Mouse (Mus musculus) CD4-positive, CD25-positive, alpha-beta regulatory T cell, adult 2 months (primary cell): ENCODE results near the gene Alox12.

Experiments
- DNase-seq: peaks from one replicate; pipeline ENCODE4 v3.0.0-alpha.2; 2012; ENCODE audit warnings: low read depth, low spot score

The Alox12 gene

GRCm38 (mm10) chr11:70239541-70240279 lies 15.4 kb downstream of the Alox12 start, which contains the start of the genes Gm21988 and Rnasek:
Gene Gm21988, minus strand, starts transcription at chr11:70239830.
Gene Rnasek, minus strand, starts transcription at chr11:70239842.
- DNase-seq, result peak; percentile 88

DNA sequence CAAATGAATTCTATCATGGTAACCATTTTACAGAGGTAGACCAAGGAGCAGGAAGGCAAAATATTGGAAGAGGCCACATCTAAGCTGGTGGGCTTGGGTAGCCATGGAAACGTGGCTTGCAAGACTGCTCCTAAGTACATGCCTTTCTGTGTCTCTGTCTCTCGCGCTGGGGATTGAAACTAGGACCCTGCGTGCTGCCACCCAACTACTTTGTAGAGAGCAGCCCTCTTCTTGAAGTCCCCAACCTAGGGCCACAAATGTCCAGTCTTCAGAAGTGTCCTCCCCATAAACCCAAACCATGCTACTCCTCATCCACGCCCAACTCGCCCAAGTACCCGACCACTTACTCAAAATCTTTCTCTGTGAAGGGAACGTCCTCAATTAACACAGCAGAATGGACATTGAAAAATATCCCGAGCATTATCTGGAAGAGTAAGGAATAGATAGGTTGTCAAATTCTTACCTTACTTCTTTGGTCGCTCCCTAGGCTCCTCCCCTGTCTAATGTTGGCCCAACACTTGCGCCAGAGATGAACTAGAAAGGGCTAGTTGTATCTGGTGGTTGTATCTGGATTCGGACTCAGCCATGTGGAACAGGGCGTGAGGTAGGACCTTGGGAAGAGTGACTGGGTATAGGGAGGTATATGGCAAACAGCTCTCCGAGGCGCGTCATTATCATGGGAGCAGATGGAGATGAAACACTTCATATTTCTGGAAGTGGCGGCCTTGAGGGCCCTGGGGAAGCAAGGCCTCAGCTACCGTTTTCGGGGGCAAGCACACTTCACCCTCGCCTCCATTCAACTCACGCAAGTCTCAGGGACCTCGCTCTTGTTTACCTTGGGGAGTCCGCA lies 16.3 kb downstream of the Alox12 start:
- DNase-seq, result no peak

DNA sequence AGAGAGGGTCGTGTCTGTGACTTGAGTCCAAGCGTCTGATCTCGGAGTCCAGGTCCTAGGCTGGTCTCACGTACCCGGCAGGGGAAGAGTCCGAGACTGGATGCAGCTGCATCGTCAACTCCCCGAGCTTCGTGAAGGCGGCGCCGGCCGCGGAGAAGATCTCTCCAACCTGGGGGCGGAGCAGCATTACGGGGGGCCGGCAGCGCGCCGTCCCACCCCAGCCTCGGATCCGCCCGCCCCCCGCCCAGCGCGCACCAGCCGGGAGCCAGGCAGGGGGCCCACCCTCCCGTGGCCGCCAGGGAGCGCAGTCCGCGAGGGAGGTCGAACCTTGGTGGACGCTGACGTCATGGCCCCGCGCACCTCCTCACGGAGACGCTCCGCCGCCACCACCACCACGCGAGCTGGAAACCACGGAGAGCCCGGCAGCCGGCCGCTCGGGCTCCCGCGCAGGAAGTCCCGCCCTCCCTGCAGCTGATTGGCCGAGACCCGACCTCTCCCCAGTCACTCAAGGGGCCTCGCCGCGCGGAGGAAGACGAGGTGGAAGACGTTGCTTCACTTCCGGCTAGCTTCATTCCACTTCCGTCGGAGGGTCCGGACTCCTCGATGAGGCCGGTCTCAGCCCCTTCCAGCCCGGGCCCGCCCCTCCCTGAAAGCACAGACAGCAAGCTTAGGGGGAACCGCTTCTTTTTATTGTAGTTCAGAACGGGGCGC lies 17.5 kb downstream of the Alox12 start, which contains the start of gene 0610010K14Rik:
Gene 0610010K14Rik, minus strand, starts transcription at position 458 of the 711 bp plus-strand sequence.
- DNase-seq, result peak; percentile 97

GRCm38 (mm10) chr11:70236717-70237116 lies 18.4 kb downstream of the Alox12 start:
- DNase-seq, result no peak

DNA sequence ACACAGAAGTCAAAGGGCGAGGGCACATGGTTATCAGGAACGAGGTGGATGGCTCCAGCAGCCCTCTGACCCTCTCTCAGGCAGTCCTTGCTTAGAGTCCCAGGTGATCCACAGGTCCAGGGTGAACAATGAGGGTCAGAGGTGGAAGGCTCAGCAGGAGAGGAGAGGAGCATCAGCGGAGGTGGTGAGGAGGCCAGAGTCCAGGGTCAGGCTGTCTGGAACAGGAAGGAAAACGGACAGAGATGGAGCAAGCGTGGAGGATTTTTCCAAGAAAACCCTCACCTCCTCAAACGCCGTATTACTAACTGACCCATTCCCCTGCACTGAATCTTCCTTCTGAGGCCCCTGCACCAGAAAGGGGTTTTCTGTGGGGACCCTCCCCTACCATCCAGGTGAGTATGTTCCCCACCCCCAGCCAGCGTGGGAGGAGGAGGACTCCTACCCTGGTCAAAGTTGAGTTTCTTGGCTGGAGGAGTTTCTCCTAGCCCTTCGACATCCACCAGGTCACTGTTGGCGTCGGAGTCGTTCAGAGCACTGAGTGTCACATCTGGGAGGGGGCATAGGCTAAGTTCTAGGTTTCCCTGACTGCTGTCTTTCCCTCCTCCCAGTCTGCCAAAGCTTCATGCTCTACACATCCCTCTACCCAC lies 19.8 kb downstream of the Alox12 start:
- no peak for DNase-seq

DNA sequence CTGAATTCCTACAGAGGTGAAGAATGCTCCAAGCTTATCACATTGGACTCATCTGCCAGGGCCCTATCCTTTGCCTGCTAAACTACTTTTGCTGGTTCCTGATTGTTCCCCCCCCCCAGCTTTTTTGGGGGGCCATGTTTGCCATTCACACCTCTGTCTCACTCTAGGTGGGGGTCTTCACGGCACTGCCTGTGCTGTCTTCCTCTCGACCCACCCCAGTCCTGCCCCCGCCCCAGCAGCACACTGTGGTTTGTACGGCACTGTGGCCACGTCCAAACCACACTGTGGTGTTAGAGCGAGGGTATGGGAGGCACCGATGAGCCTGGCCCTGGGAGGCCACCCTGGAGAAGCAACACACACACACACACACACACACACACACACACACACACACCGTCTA lies 20.7 kb downstream of the Alox12 start:
- no peak for DNase-seq

DNA sequence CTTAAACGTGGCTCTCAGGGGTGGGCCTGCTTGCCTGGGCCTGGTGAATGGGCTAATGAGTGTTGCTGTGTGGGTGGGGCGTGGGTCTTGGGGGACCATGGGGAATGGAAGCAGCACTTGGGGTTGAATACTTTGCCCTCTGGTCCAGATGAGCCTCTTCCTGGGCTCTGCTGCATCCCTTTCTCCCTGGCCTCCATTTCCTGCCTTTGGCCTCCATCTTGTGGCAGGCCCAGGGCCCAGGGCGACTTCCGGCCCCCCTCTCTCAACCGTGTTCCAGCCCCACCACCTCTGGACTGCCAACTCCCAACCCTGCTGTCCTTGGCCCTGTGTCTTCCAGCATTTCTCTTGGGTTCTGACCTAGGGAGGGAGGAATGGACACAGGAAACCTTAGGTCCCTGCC lies 21.1 kb downstream of the Alox12 start:
- no peak for DNase-seq

DNA sequence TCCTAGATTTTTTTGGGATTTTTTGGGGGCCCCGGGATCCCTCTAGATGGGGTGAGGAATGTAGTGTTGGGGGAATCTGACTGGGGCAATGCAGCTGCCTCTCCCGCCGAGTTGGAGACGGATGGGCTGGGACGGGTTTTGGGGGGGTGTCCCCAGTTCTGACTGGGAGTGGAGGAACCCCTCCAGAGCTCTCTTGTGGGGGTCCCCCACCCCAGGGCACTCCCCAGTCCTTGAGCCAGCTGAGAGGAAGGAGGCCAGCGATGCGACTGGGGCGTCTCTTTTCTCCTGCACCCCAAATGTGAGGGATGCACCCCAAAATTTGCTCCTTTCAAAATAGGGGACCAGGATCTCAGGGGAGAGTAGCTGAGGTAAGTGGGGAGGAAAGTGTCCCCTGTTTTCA lies 22.1 kb downstream of the Alox12 start:
- no peak for DNase-seq

- no peak for DNase-seq
Measured at GRCm38 (mm10) chr11:70232546-70232945, 22.6 kb downstream of the Alox12 start.

- DNase-seq, result peak; percentile 92
Measured at GRCm38 (mm10) chr11:70230239-70230727, 24.9 kb downstream of the Alox12 start.

DNA sequence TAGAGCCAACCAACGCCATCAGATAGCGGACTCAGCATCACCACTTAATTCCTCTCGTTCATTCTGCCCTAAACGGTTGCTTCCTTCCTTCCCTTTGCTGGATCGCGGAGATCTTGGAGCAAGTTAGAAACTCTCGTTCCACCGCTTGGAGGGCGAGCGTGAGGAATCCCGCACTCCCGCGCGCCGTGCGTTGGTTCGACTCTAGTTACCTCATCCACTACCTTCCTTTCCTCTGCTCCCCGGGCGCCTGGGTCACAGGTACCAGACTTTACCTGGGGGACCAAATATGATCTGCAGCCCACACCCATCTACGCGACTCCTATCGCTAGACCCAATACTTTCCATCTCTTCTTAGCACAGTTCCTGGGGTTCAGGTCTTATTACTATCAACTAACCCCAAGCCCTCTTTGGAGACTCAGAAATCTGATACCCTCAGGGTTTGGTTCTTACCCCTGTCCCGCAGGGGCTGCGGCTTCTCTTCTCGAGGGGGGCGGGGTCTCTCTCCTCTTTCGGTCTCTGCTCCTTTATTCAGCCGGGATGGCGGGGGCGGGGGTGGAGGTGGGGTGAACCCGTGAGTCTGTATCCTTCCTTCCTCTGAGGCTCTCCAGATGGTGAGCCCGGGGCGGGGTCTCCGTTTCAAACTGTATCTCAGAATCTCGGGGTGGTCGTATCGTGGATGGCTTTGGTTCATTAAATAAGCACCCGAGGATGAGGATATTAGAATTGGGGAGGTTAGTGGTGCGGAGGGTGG lies 25.7 kb downstream of the Alox12 start, which contains the start of gene Bcl6b:
Gene Bcl6b, minus strand, starts transcription at position 539 of the 751 bp plus-strand sequence.
- peak; percentile 45 for DNase-seq

DNA sequence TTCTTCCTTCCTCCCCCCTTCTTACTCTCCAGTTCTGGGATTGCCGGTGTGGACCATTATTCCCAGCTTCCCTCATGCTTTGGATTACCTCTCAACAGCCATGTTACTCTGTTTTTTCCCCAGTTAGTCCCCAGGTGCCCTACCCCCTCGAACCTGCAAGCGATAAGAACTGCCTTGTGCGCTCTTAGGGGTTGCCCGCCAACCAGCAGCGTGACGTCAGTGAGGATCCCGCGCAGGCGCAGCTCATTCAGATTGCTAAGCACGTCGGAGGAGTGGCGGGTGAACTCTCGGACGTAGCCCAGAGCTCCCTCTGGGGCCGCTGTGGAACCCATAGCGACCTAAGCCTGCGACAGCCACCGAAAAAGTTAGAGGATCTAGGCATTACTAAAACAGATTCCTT lies 26.3 kb downstream of the Alox12 start:
- DNase-seq, result peak; percentile 94

- DNase-seq, result no peak
Measured at GRCm38 (mm10) chr11:70227661-70228245, 27.4 kb downstream of the Alox12 start.

- no peak for DNase-seq
Measured at GRCm38 (mm10) chr11:70227126-70227525, 28.0 kb downstream of the Alox12 start.

- no peak for DNase-seq
Measured at GRCm38 (mm10) chr11:70226602-70226890, 28.6 kb downstream of the Alox12 start.

DNA sequence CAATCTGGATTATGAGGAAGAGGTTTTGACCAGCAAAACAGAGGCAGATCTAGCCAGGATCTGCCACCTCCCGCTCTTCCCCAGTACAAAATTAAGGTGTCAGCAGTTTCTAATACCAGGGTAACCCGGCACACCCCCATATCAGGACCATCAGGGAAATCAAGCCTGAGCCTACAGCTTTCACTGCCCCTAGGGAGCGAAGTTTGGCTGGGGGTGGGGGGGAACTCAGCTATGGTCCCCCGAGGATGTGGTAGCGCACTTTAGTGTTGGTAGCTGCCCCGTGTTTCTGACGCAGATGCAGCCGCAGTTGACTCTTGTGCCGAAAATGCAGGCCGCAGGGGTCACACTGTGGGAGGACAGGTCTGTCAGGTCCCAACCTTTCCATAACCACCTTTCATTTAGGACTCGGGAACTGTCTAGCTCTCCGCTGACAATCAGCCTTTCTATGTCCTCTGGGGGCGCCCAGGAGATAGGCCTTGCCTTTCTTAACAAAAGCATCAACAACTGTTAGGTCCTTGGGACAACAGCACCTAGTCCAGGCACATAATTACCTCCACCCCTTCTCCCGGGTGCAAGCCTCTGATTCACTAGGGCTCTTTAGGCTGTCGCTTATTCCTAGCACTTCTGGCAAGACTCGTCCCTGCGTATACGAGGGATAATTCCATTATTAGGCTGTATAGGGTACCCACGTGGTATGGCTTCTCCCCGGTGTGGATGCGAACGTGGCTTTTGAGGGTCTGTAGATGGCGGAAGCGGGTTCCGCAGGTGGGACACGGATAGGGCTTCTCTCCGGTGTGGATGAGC lies 29.2 kb downstream of the Alox12 start:
- no peak for DNase-seq

DNA sequence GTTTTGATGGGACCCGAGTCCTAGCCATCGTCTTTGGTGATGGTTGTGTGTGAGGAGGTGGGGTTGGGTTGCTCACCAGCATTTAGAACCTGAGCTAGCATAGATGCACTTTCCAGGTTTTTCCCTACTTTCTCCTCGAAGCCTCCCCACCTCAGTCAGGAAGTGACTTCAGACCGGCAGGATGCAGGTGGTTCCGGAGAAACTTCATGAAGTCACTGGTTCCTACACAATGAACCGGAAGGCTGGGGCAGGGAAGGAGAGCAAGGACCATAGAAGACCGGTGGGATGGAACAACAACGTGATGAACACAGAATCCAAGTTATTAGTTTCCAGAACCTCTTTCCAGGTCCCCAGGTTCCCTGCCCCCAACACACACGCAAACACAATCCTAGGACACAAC lies 31.4 kb downstream of the Alox12 start:
- DNase-seq, result no peak

DNA sequence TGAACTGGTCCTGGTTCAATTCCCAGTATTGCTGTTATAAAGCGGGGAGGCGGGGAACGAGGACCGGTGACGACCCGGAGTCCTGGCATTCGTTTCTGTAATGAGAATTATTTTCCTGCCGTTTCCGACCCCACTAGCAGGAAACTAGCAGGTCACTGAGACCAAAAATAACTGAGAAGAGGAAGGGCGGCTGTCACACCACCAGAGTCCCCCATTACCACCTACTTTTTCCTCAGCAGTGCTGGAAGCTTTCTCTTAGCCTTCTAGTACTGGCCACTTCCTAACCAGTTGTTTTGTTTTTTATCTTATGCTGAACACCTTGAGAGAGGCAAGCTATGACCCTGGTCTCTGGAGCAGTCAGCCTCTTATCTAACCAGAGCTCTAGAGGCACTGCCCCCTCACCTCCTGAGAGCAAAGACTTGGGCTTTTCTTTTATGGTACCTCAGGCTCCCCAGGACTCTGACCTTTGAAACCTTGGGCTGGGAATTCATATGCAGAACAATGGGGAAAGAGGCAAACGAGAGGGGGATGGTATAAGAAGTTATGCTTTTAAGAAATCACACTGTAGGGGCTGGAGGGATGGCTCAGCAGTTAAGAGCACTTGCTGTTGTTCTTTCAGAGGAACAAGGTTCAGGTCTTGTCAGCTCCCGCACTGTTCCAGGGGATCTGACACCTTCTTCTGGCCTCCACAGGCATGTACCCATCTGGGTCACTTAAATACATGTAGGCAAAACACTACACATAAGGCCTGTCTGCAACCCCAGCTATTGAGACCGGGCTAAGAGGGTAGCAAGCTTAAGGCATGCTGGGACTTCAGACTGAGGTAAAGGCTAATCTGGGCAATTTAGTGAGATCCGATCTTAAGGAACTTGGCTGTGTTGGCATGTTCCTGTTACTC lies 33.3 kb downstream of the Alox12 start:
- no peak for DNase-seq
